Mouse (Mus musculus) heart, postnatal 0 days (tissue): Measurements from ENCODE around the gene Defa23. TPM values are rescaled to one million over a fixed set of nuclear protein-coding genes. Genes with fewer than 3 reads are reported as not detected.
"Not testable (repeated sequence)": the region's sequence is repeated elsewhere in the genome, so short reads cannot be mapped to it uniquely, and the experiment has no call there.

Experiments used
- ATAC-seq: fragments of 200-750 bp; cut with Nextera tagmentation; 2 replicates; pipeline ENCODE4 v1.8.0; 2017; ENCODE audit warnings: low read depth, moderate number of reproducible peaks, moderate library complexity; ENCODE audit not compliant: insufficient read depth
- DNase-seq: peaks from one replicate; pipeline ENCODE4 v3.0.0-alpha.2; 2016; ENCODE audit warnings: low spot score
- H3K27ac ChIP-seq: fragments of 300-500 bp; sonication (generic); 2 replicates; pipeline ENCODE4 v1.5.1; 2014; ENCODE audit warnings: low read depth, mild to moderate bottlenecking
- H3K27me3 ChIP-seq: fragments of 300-500 bp; sonication (generic); 2 replicates; pipeline ENCODE4 v1.6.1; 2014; ENCODE audit warnings: low read length, mixed read lengths; ENCODE audit not compliant: control insufficient read depth, insufficient read depth
- H3K36me3 ChIP-seq: fragments of 300-500 bp; sonication (generic); replicated peaks from 2 replicates; pipeline ENCODE4 v1.6.1; 2014; ENCODE audit warnings: low read length, mixed read lengths; ENCODE audit not compliant: control insufficient read depth, insufficient read depth
- H3K4me1 ChIP-seq: fragments of 300-500 bp; sonication (generic); 2 replicates; pipeline ENCODE4 v1.6.1; 2014; ENCODE audit warnings: antibody characterized with exemption; ENCODE audit not compliant: control insufficient read depth, insufficient read depth
- H3K4me2 ChIP-seq: fragments of 300-500 bp; sonication (generic); 2 replicates; pipeline ENCODE4 v1.6.1; 2014; ENCODE audit warnings: low read depth, mild to moderate bottlenecking, low read length, moderate library complexity
- H3K4me3 ChIP-seq: fragments of 300-500 bp; sonication (generic); 2 replicates; pipeline ENCODE4 v1.5.1; 2014; ENCODE audit warnings: low read depth, low read length
- H3K9ac ChIP-seq: fragments of 300-500 bp; sonication (generic); replicated peaks from 2 replicates; pipeline ENCODE4 v1.6.1; 2014; ENCODE audit warnings: low read depth, low read length, mixed read lengths
- H3K9me3 ChIP-seq: fragments of 300-500 bp; sonication (generic); replicated peaks from 2 replicates; pipeline ENCODE4 v1.6.1; 2016; ENCODE audit warnings: low read length; ENCODE audit not compliant: control insufficient read depth
- CTCF ChIP-seq: IDR thresholded peaks from 2 replicates; pipeline ENCODE4 v1.5.1; 2016; ENCODE audit warnings: antibody characterized with exemption, control low read depth, low read depth
- EP300 ChIP-seq: IDR thresholded peaks from 2 replicates; pipeline ENCODE4 v1.6.1; 2016; ENCODE audit warnings: antibody characterized with exemption, low read depth
- WGBS: fragments of 180-500 bp; shearing (Covaris S2); extraction: QIAGEN DNeasy Blood & Tissue Kit; methylation state at CpG from one replicate; pipeline ENCODE4 v1.1.7; 2014; 5-methylcytosine and 5-hydroxymethylcytosine counted together
- polyA plus RNA-seq: library from polyadenylated mRNA; unstranded; fragments of >200 nt; fragmentation: Nextera tagmentation; extraction: Ambion mirVana; gene quantifications from 2 replicates; pipeline ENCODE4 v1.2.1, GENCODE M21; 2015
- total RNA-seq: library from RNA; depleted of rRNA; stranded (reverse); fragments of >200 nt; gene quantifications from 2 replicates; pipeline ENCODE4 v1.2.3, GENCODE M21; 2014; ENCODE audit warnings: low replicate concordance; rRNA removed

The Defa23 gene
- total RNA-seq (not detected in 2 replicates), polyA plus RNA-seq (not detected in 2 replicates)

DNA sequence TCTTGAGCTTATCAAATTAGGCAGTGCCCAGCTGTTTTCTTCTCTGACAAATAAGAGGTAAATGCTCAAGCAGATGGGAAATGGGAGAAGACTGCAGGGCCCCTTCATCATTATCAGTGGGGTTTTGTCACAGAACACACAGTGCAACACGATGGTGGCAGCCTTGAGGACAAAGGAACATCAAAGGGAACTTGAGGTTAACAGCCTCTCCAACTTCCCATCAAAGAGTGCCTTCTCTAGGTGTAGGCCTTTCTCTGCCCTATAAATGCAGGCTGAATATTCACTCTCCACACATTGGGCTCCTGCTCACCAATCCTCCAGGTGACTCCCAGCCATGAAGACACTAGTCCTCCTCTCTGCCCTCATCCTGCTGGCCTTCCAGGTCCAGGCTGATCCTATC, at the start of gene Defa23:
Gene Defa23, plus strand, starts transcription at position 301 of the 400 bp plus-strand sequence.
- H3K27me3 ChIP-seq, H3K36me3 ChIP-seq, ATAC-seq, H3K9me3 ChIP-seq, H3K4me1 ChIP-seq, H3K9ac ChIP-seq, H3K4me2 ChIP-seq, H3K4me3 ChIP-seq, DNase-seq, H3K27ac ChIP-seq: not testable (repeated sequence)
- WGBS = no CpG with 5 or more reads among the region's 1 CpGs

- no peak overlapping the region for H3K4me2 ChIP-seq
- WGBS = 0% methylated on average over 1 of the region's 1 CpGs
- no peaks in the 10 kb centered on the region for H3K27me3 ChIP-seq
- H3K36me3 ChIP-seq = no peaks in the 10 kb centered on the region
- no peak overlapping the region for H3K4me3 ChIP-seq
- no peak overlapping the region for H3K9ac ChIP-seq
- H3K9me3 ChIP-seq = peaks cover 6% of the 10 kb centered on the region; the same call in 1 of the 2 replicates
- no peak for ATAC-seq
- no peaks in the 10 kb centered on the region for H3K4me1 ChIP-seq
- TF ChIP-seq EP300 (no peak), CTCF (no peak)
- no peak overlapping the region for H3K27ac ChIP-seq
- no peak for DNase-seq
Observed at GRCm38 (mm10) chr8:21006801-21007200, 48.0 kb upstream of the Defa23 start.

GRCm38 (mm10) chr8:21008578-21008977, 46.3 kb upstream of the Defa23 start:
- not testable (repeated sequence) for H3K4me3 ChIP-seq, H3K9ac ChIP-seq, H3K27me3 ChIP-seq, ATAC-seq, H3K27ac ChIP-seq, H3K4me2 ChIP-seq, H3K36me3 ChIP-seq, H3K4me1 ChIP-seq, DNase-seq, H3K9me3 ChIP-seq
- WGBS = 33% methylated on average over 6 of the region's 6 CpGs

DNA sequence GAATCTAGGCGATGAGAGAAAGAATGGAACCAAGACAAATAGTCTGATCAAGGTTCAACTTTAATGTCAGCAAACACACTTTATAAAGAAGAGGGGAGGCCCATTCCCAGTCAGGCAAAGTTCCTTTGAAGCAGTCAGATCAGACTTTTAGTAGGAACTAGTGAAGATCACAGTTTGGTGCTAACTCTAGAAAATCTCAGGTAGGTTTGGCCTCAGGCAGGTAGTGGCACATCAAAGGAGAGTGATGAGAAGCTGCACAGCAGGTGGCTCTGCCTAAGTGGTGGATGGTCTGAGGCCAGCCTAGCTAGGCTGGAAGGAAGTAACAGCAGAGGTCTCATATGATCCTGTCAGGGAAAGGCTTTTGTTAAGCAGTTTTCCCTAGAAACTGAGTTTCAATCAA, 44.3 kb upstream of the Defa23 start:
- H3K27me3 ChIP-seq, H3K9me3 ChIP-seq, H3K4me1 ChIP-seq, H3K36me3 ChIP-seq, ATAC-seq, H3K27ac ChIP-seq, DNase-seq, H3K9ac ChIP-seq, H3K4me3 ChIP-seq, H3K4me2 ChIP-seq: not testable (repeated sequence)
- WGBS = 71% methylated on average over 1 of the region's 1 CpGs

DNA sequence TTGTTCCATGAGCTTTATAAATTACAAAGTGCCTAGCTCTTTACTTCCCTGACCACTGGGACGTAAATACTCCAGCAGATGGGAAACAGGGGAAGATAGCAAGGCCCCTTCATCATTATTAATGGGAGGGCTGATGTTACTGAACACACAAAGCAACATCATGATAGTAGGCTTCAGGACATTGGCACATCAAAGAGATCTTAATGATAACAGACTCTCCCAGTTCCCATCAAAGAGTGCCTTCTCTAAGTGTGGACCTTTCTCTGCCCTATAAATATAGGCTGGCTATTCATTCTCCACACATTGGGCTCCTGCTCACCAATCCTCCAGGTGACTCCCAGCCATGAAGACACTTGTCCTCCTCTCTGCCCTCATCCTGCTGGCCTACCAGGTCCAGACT, 29.6 kb upstream of the Defa23 start, which contains the start of gene Defa21:
Gene Defa21, plus strand, starts transcription at position 301 of the 400 bp plus-strand sequence.
- H3K4me3 ChIP-seq, H3K4me1 ChIP-seq, H3K9ac ChIP-seq, ATAC-seq, H3K36me3 ChIP-seq, H3K4me2 ChIP-seq, H3K27ac ChIP-seq, H3K27me3 ChIP-seq, H3K9me3 ChIP-seq, DNase-seq: not testable (repeated sequence)
- WGBS = no CpG with 5 or more reads among the region's 1 CpGs

DNA sequence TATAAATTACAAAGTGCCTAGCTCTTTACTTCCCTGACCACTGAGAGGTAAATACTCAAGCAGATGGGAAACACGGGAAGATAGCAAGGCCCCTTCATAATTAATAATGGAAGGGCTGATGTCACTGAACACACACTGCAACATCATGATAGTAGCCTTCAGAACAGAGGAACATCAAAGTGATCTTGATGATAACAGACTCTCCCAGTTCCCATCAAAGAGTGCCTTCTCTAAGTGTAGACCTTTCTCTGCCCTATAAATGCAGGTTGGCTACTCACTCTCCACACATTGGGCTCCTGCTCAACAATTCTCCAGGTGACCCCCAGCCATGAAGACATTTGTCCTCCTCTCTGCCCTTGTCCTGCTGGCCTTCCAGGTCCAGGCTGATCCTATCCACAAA, 9.9 kb downstream of the Defa23 start, which contains the start of gene Defa35:
Gene Defa35, plus strand, starts transcription at position 301 of the 400 bp plus-strand sequence.
- not testable (repeated sequence) for H3K36me3 ChIP-seq, DNase-seq, H3K4me3 ChIP-seq, H3K4me2 ChIP-seq, H3K4me1 ChIP-seq, H3K9ac ChIP-seq, ATAC-seq, H3K9me3 ChIP-seq, H3K27ac ChIP-seq, H3K27me3 ChIP-seq
- WGBS = 55% methylated on average over 1 of the region's 1 CpGs

- not testable (repeated sequence) for DNase-seq, H3K27me3 ChIP-seq, H3K9ac ChIP-seq, H3K9me3 ChIP-seq, ATAC-seq, H3K27ac ChIP-seq, H3K4me2 ChIP-seq, H3K4me1 ChIP-seq, H3K36me3 ChIP-seq, H3K4me3 ChIP-seq
Observed at GRCm38 (mm10) chr8:21084142-21084541, 29.3 kb downstream of the Defa23 start, which contains the start of gene Defa25. Gene Defa25, plus strand, starts transcription at chr8:21084442.
